Comparison of ENCODE assay signal across 29 mouse cellular contexts in genomic region chr14:55025527-55025926, GRCm38 (mm10). TPM values are rescaled to one million over a fixed set of nuclear protein-coding genes. Genes with fewer than 3 reads are reported as not detected.
DNase-seq lines count a peak whose midpoint lies in the region; ATAC-seq and TF ChIP-seq lines count a peak whose summit lies in the region.
"Had no signal": no experiment of that assay in that cellular context is flagged by ENCODE, and none has a peak within 500 bp of the region (broad histone marks: within the 10 kb centered on the region; RNA-seq: fewer than 3 reads in every experiment).

No protein-coding gene starts in this region.

- no peaks in the 10 kb centered on the region for H3K9me3 ChIP-seq in hindbrain, postnatal 0 days (ENCODE audit: low read length)
- H3K9me3 ChIP-seq in hindbrain, embryonic 11.5 days (ENCODE audit: control insufficient read depth, low read length) = no peaks in the 10 kb centered on the region
- H3K9me3 ChIP-seq in liver, postnatal 0 days (ENCODE audit: low read length) = no peaks in the 10 kb centered on the region
- no peaks in the 10 kb centered on the region for H3K9me3 ChIP-seq in liver, embryonic 11.5 days (ENCODE audit: control insufficient read depth, low read length)
- H3K9me3 ChIP-seq: forebrain, embryonic 15.5 days; midbrain, embryonic 13.5 days had no signal

- no peaks in the 10 kb centered on the region for H3K27me3 ChIP-seq in hindbrain, postnatal 0 days (ENCODE audit: insufficient read depth, low read length)
- H3K27me3 ChIP-seq in hindbrain, embryonic 11.5 days (ENCODE audit: control insufficient read depth, insufficient read depth, low read length) = no peaks in the 10 kb centered on the region
- no peaks in the 10 kb centered on the region for H3K27me3 ChIP-seq in liver, postnatal 0 days (ENCODE audit: insufficient read depth, low read length)
- H3K27me3 ChIP-seq in liver, embryonic 11.5 days (replicated peaks; ENCODE audit: control insufficient read depth, insufficient read depth, low read length) = no peaks in the 10 kb centered on the region
- H3K27me3 ChIP-seq: forebrain, embryonic 15.5 days had no signal

- WGBS in hindbrain, postnatal 0 days = 79% methylated on average over 5 of the region's 5 CpGs
- 80% methylated on average over 5 of the region's 5 CpGs for WGBS in hindbrain, embryonic 11.5 days
- 75% methylated on average over 5 of the region's 5 CpGs for WGBS in liver, postnatal 0 days (ENCODE audit: insufficient replicate concordance)
- WGBS in liver, embryonic 11.5 days = 75% methylated on average over 5 of the region's 5 CpGs

- H3K4me1 ChIP-seq in hindbrain, postnatal 0 days (ENCODE audit: insufficient read depth, low read length) = peaks cover 7% of the 10 kb centered on the region
- H3K4me1 ChIP-seq in hindbrain, embryonic 11.5 days (replicated peaks; ENCODE audit: control insufficient read depth, insufficient read depth, low read length) = peaks cover 2% of the 10 kb centered on the region; the same call in 1 of the 2 replicates
- H3K4me1 ChIP-seq in liver, postnatal 0 days (ENCODE audit: insufficient read depth) = peaks cover 2% of the 10 kb centered on the region; the same call in 1 of the 2 replicates
- H3K4me1 ChIP-seq in liver, embryonic 11.5 days (replicated peaks; ENCODE audit: control insufficient read depth, insufficient read depth, low read length) = peaks cover 11% of the 10 kb centered on the region

- H3K4me2 ChIP-seq in hindbrain, postnatal 0 days (ENCODE audit: low read depth, low read length) = no peak overlapping the region
- no peak overlapping the region for H3K4me2 ChIP-seq in hindbrain, embryonic 11.5 days (replicated peaks; ENCODE audit: low read depth, low read length)
- H3K4me2 ChIP-seq in liver, postnatal 0 days (ENCODE audit: low read depth, low read length) = no peak overlapping the region
- H3K4me2 ChIP-seq in liver, embryonic 11.5 days = no peak overlapping the region
- H3K4me2 ChIP-seq: forebrain, embryonic 15.5 days; midbrain, embryonic 13.5 days had no signal

- DNase-seq in hindbrain, postnatal 0 days (ENCODE audit: low spot score) = no peak
- DNase-seq in hindbrain, embryonic 11.5 days (ENCODE audit: low spot score) = no peak
- no peak for DNase-seq in liver, postnatal 0 days
- DNase-seq in liver, embryonic 11.5 days (ENCODE audit: low spot score) = no peak
- DNase-seq in T-cell, adult 2 months (ENCODE audit: low spot score) = peak; percentile 34
- DNase-seq in thymus, postnatal 36 days = peak; percentile 14 to 23
- no peak for DNase-seq in gastrocnemius, adult 8-10 months (ENCODE audit: low spot score in 2 of 2)
- DNase-seq: adrenal gland, postnatal 10 days; B cell, adult 2 months; cerebellum, adult 18-20 months; spleen, adult 18-20 months had no signal

- no peak overlapping the region for H3K27ac ChIP-seq in hindbrain, postnatal 0 days
- H3K27ac ChIP-seq in hindbrain, embryonic 11.5 days (ENCODE audit: low read depth, low read length) = no peak overlapping the region
- H3K27ac ChIP-seq in liver, postnatal 0 days (ENCODE audit: low read depth) = no peak overlapping the region
- no peak overlapping the region for H3K27ac ChIP-seq in liver, embryonic 11.5 days (ENCODE audit: low read depth, low read length)
- H3K27ac ChIP-seq: midbrain, embryonic 13.5 days had no signal

- no peak for TF ChIP-seq EP300 in liver, postnatal 0 days (IDR thresholded peaks at IDR 0.05; ENCODE audit: low read depth)

- peak; percentile 53 for TF ChIP-seq CTCF in hindbrain, postnatal 0 days (IDR thresholded peaks at IDR 0.05; ENCODE audit: low read depth)
- peak; percentile 36; the same call in 1 of the 2 replicates for TF ChIP-seq CTCF in liver, postnatal 0 days (IDR thresholded peaks at IDR 0.05; ENCODE audit: low read depth)

- peaks cover 28% of the 10 kb centered on the region for H3K36me3 ChIP-seq in hindbrain, postnatal 0 days (ENCODE audit: insufficient read depth, low read length)
- H3K36me3 ChIP-seq in hindbrain, embryonic 11.5 days (ENCODE audit: control insufficient read depth, insufficient read depth, low read length) = 0 out of 2 replicates have a peak, but pooled peaks cover under 1% of the 10 kb centered on the region
- peaks cover 48% of the 10 kb centered on the region for H3K36me3 ChIP-seq in liver, postnatal 0 days (replicated peaks; ENCODE audit: insufficient read depth, low read length)
- H3K36me3 ChIP-seq in liver, embryonic 11.5 days (ENCODE audit: control insufficient read depth, insufficient read depth, low read length) = peaks cover 16% of the 10 kb centered on the region

- H3K9ac ChIP-seq in hindbrain, postnatal 0 days (replicated peaks; ENCODE audit: low read length) = no peak overlapping the region
- H3K9ac ChIP-seq in hindbrain, embryonic 11.5 days (ENCODE audit: low read depth, low read length) = no peak overlapping the region
- H3K9ac ChIP-seq in liver, postnatal 0 days (replicated peaks) = no peak overlapping the region
- no peak overlapping the region for H3K9ac ChIP-seq in liver, embryonic 11.5 days (ENCODE audit: low read depth, low read length)
- H3K9ac ChIP-seq: forebrain, embryonic 15.5 days; midbrain, embryonic 13.5 days had no signal

- no peak for ATAC-seq in hindbrain, postnatal 0 days
- ATAC-seq in hindbrain, embryonic 11.5 days (ENCODE audit: low FRiP score) = no peak
- ATAC-seq in liver, postnatal 0 days = no peak
- no peak for ATAC-seq in liver, embryonic 11.5 days (replicated peaks; ENCODE audit: low FRiP score)
- ATAC-seq: forebrain, embryonic 15.5 days; midbrain, embryonic 13.5 days had no signal

- no peak overlapping the region for H3K4me3 ChIP-seq in hindbrain, postnatal 0 days (ENCODE audit: low read length)
- no peak overlapping the region for H3K4me3 ChIP-seq in hindbrain, embryonic 11.5 days (ENCODE audit: low read depth, low read length)
- H3K4me3 ChIP-seq in liver, postnatal 0 days (ENCODE audit: low read depth, low read length) = no peak overlapping the region
- no peak overlapping the region for H3K4me3 ChIP-seq in liver, embryonic 11.5 days (ENCODE audit: low read depth, low read length)
- H3K4me3 ChIP-seq: erythroblast, embryonic 14.5 days; forebrain, embryonic 15.5 days; midbrain, embryonic 13.5 days had no signal

RNA-seq across cellular contexts. Expression of gene Ngdn, which starts 10.3 kb away (rescaled TPM):
- 16.6 and 25.4 TPM in 2 replicates for total RNA-seq in hindbrain, postnatal 0 days (2014; rRNA removed)
- 53.2 and 55.2 TPM in 2 replicates for polyA plus RNA-seq in hindbrain, postnatal 0 days (2015; fragmentation: Nextera tagmentation; extraction: Ambion mirVana)
- polyA plus RNA-seq in hindbrain, embryonic 11.5 days (2014; fragmentation: Nextera tagmentation; extraction: Ambion mirVana) = 79.7 and 81.5 TPM in 2 replicates
- polyA plus RNA-seq in liver, postnatal 0 days (2015; fragmentation: Nextera tagmentation; extraction: Ambion mirVana) = 30.6 and 32.0 TPM in 2 replicates
- polyA plus RNA-seq in liver, embryonic 11.5 days (2014; fragmentation: Nextera tagmentation; extraction: Ambion mirVana) = 87.0 and 95.6 TPM in 2 replicates
- 10 to 100 TPM; 18.5 to 19.7 (median 19.1) TPM for total RNA-seq in gastrocnemius, adult 8-10 months (2022)

RNA-seq across cellular contexts. Expression of gene Myh7, which starts 31.1 kb away (rescaled TPM):
- total RNA-seq in hindbrain, postnatal 0 days (2014; rRNA removed) = 1.3 and 2.0 TPM in 2 replicates
- 6.5 and 8.6 TPM in 2 replicates for polyA plus RNA-seq in hindbrain, postnatal 0 days (2015; fragmentation: Nextera tagmentation; extraction: Ambion mirVana)
- polyA plus RNA-seq in hindbrain, embryonic 11.5 days (2014; fragmentation: Nextera tagmentation; extraction: Ambion mirVana) = 1.8 and 3.3 TPM in 2 replicates
- polyA plus RNA-seq in liver, postnatal 0 days (2015; fragmentation: Nextera tagmentation; extraction: Ambion mirVana) = 0.18 and 2.0 TPM in 2 replicates
- polyA plus RNA-seq in liver, embryonic 11.5 days (2014; fragmentation: Nextera tagmentation; extraction: Ambion mirVana) = 2.7 and 9.7 TPM in 2 replicates
- total RNA-seq in gastrocnemius, adult 8-10 months (2022) = 100 to 1,000 TPM; 508 to 760 (median 618) TPM
- total RNA-seq: common myeloid progenitor, adult 5-6 weeks; hematopoietic stem cell, adult 5-6 weeks; megakaryocyte progenitor cell, adult 5-6 weeks; MEL had no signal
- polyA plus RNA-seq: erythroblast, embryonic 14.5 days had no signal

RNA-seq across cellular contexts. Expression of gene Gm17428, which starts 48.8 kb away (rescaled TPM):
- not detected in 2 replicates for total RNA-seq in hindbrain, postnatal 0 days (2014; rRNA removed)
- not detected in 2 replicates for polyA plus RNA-seq in hindbrain, postnatal 0 days (2015; fragmentation: Nextera tagmentation; extraction: Ambion mirVana)
- not detected in 2 replicates for polyA plus RNA-seq in hindbrain, embryonic 11.5 days (2014; fragmentation: Nextera tagmentation; extraction: Ambion mirVana)
- not detected in 2 replicates for polyA plus RNA-seq in liver, postnatal 0 days (2015; fragmentation: Nextera tagmentation; extraction: Ambion mirVana)
- not detected in 2 replicates for polyA plus RNA-seq in liver, embryonic 11.5 days (2014; fragmentation: Nextera tagmentation; extraction: Ambion mirVana)
- total RNA-seq in gastrocnemius, adult 8-10 months (2022) = not detected
- total RNA-seq: adrenal gland, postnatal 10 days; common myeloid progenitor, adult 5-6 weeks; hematopoietic stem cell, adult 5-6 weeks; layer of hippocampus, postnatal 10 days; left cerebral cortex, postnatal 10 days; megakaryocyte progenitor cell, adult 5-6 weeks; MEL had no signal
- polyA plus RNA-seq: embryonic facial prominence, embryonic 11.5 days; erythroblast, embryonic 14.5 days; forebrain, embryonic 15.5 days; gonadal fat pad, adult 2 months; heart, embryonic 14.5 days; intestine, embryonic 14.5 days; kidney, embryonic 16.5 days; limb, embryonic 14.5 days; lung, embryonic 16.5 days; midbrain, embryonic 13.5 days; stomach, embryonic 14.5 days; urinary bladder, adult 2 months had no signal

RNA-seq across cellular contexts. Expression of gene Myh6, which starts 58.8 kb away (rescaled TPM):
- 0.21 and 0.32 TPM in 2 replicates for total RNA-seq in hindbrain, postnatal 0 days (2014; rRNA removed)
- polyA plus RNA-seq in hindbrain, postnatal 0 days (2015; fragmentation: Nextera tagmentation; extraction: Ambion mirVana) = 1.1 and 1.4 TPM in 2 replicates
- 0.34 and 0.84 TPM in 2 replicates for polyA plus RNA-seq in hindbrain, embryonic 11.5 days (2014; fragmentation: Nextera tagmentation; extraction: Ambion mirVana)
- 0.36 TPM in 2 replicates for polyA plus RNA-seq in liver, postnatal 0 days (2015; fragmentation: Nextera tagmentation; extraction: Ambion mirVana)
- 14.5 and 43.0 TPM in 2 replicates for polyA plus RNA-seq in liver, embryonic 11.5 days (2014; fragmentation: Nextera tagmentation; extraction: Ambion mirVana)
- 100 to 1,000 TPM; 106 to 159 (median 128) TPM for total RNA-seq in gastrocnemius, adult 8-10 months (2022)
- total RNA-seq: common myeloid progenitor, adult 5-6 weeks; hematopoietic stem cell, adult 5-6 weeks; megakaryocyte progenitor cell, adult 5-6 weeks; MEL had no signal
- polyA plus RNA-seq: erythroblast, embryonic 14.5 days; gonadal fat pad, adult 2 months had no signal

Comparison
In these comparisons a context has a peak if more than half of its experiments do, and no peak if none do; other contexts are left out.
1. DNase-seq: peak in T-cell, adult 2 months (single experiment) and thymus, postnatal 36 days (2 of 2); none in hindbrain, postnatal 0 days (single experiment), hindbrain, embryonic 11.5 days (single experiment), liver, postnatal 0 days (single experiment), liver, embryonic 11.5 days (single experiment) and gastrocnemius, adult 8-10 months (0 of 2).